Mouse (Mus musculus) neural tube, embryonic 13.5 days (tissue): ENCODE data around the gene Gm43552. TPM values are rescaled to one million over a fixed set of nuclear protein-coding genes. Genes with fewer than 3 reads are reported as not detected.
A peak's percentile ranks its signal among the peaks of the same experiment; 100 is the strongest.

Source experiments
- ATAC-seq: fragments of 200-750 bp; cut with Nextera tagmentation; 2 replicates; pipeline ENCODE4 v1.8.0; 2017; ENCODE audit warnings: low read depth, mild to moderate bottlenecking, moderate TSS enrichment, moderate library complexity
- H3K27ac ChIP-seq: fragments of 300-500 bp; sonication (generic); replicated peaks from 2 replicates; pipeline ENCODE4 v1.5.1; 2015; ENCODE audit warnings: moderate library complexity, mild to moderate bottlenecking, inconsistent platforms
- H3K27me3 ChIP-seq: fragments of 300-500 bp; sonication (generic); 2 replicates; pipeline ENCODE4 v1.6.1; 2015; ENCODE audit warnings: mild to moderate bottlenecking, inconsistent platforms
- H3K36me3 ChIP-seq: fragments of 300-500 bp; sonication (generic); 2 replicates; pipeline ENCODE4 v1.6.1; 2015; ENCODE audit warnings: mild to moderate bottlenecking, inconsistent platforms
- H3K4me1 ChIP-seq: fragments of 300-500 bp; sonication (generic); replicated peaks from 2 replicates; pipeline ENCODE4 v1.6.1; 2015; ENCODE audit warnings: inconsistent platforms
- H3K4me2 ChIP-seq: fragments of 300-500 bp; sonication (generic); 2 replicates; pipeline ENCODE4 v1.6.1; 2015; ENCODE audit warnings: inconsistent platforms, mild to moderate bottlenecking, moderate library complexity
- H3K4me3 ChIP-seq: fragments of 300-500 bp; sonication (generic); 2 replicates; pipeline ENCODE4 v1.5.1; 2015; ENCODE audit warnings: mild to moderate bottlenecking, inconsistent platforms
- H3K9ac ChIP-seq: fragments of 300-500 bp; sonication (generic); 2 replicates; pipeline ENCODE4 v1.6.1; 2015; ENCODE audit warnings: moderate library complexity, mild to moderate bottlenecking, inconsistent platforms
- H3K9me3 ChIP-seq: fragments of 300-500 bp; sonication (generic); 2 replicates; pipeline ENCODE4 v1.6.1; 2016; ENCODE audit warnings: inconsistent platforms
- WGBS: fragments of 180-500 bp; shearing (Covaris S2); methylation state at CpG from one replicate; pipeline ENCODE4 v1.1.7; 2015; 5-methylcytosine and 5-hydroxymethylcytosine counted together
- polyA plus RNA-seq: library from polyadenylated mRNA; unstranded; fragments of >200 nt; fragmentation: Nextera tagmentation; extraction: Ambion mirVana; gene quantifications from 2 replicates; pipeline ENCODE4 v1.2.1, GENCODE M21; 2015

The Gm43552 gene
- polyA plus RNA-seq, 1 experiment from 2014 or later = not detected

DNA sequence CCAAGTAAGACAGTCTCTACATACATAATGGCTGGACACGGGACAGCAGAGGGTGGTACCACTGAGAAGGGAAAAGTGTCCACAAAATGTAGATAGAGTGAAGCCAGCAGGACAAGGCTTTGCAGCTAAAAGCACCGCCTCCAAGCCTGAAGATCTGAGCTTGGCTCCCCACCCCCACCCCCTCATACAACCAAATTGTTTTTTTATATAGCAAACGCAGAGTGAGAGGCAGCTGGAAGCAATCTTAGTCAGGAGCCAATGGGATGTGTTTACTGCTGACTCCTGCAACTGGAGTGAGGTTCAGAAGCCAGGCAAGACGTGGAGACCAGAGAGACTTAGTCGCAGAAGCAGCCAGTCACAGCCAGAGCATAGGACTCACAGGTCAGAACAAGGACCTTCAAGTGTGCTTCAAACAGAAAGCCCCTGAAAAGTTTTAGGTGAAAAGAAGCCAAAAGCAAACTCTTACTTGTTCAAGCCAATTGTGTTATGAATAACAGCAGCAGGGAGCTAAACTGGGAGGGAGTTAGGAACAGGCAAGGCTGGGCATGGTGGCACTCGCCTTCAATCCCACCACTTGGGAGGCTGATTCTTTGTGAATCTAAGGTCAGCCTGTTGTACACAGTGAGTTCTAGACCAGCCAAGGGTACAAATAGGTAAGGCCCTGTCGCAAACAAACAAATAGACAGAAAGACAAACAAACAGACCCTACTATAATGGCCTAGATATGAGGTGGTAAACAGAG is 35.4 kb downstream of the Gm43552 start:
- ATAC-seq = no peak
- H3K4me2 ChIP-seq = no peak overlapping the region
- WGBS = 60% methylated on average over 7 of the region's 7 CpGs
- no peak overlapping the region for H3K4me3 ChIP-seq
- no peaks in the 10 kb centered on the region for H3K4me1 ChIP-seq
- peaks cover 30% of the 10 kb centered on the region for H3K36me3 ChIP-seq
- no peaks in the 10 kb centered on the region for H3K27me3 ChIP-seq
- no peaks in the 10 kb centered on the region for H3K9me3 ChIP-seq
- H3K27ac ChIP-seq = no peak overlapping the region
- H3K9ac ChIP-seq = no peak overlapping the region

DNA sequence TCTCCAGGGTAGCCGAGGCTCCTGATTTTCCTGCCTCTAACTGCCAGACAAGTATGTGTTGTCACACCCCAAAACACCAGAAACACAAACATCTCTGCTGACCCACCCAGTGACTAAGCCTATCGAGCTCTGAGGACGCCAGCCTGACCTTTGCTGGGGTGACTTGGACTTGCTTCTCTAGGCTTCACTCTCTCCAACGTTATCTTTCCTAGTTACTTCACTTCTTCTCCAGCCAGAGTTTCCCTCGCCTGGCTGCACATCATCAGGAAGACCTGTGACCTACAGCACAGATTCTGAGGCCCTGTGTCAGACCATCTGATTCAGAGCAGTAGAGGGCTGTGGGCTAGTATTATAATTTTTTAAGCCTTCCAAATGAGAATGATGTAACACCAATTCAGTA is 37.9 kb downstream of the Gm43552 start:
- 77% methylated on average over 5 of the region's 5 CpGs for WGBS
- no peaks in the 10 kb centered on the region for H3K27me3 ChIP-seq
- peaks cover 42% of the 10 kb centered on the region for H3K36me3 ChIP-seq
- no peaks in the 10 kb centered on the region for H3K9me3 ChIP-seq
- no peak for ATAC-seq
- H3K9ac ChIP-seq = no peak overlapping the region
- H3K4me2 ChIP-seq = no peak overlapping the region
- no peaks in the 10 kb centered on the region for H3K4me1 ChIP-seq
- no peak overlapping the region for H3K27ac ChIP-seq
- no peak overlapping the region for H3K4me3 ChIP-seq

DNA sequence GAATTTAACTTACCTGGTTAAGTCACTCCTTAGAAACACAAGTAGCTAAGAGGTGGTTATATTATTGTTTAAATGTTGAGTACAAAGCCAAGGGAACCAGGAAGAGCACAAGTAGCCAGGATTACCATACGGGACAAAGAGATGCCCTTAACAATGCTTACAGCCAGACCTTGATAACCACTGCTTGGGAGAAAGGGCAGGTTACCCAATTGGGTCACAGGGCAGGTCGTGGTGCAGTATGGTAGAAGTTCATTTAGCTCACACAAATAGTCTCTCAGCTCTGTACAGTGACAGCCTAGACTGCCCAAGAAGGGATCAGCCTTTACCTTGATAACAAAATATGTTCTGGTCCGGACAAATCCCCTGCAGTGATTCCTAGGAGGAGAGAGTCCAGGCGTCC is 43.7 kb downstream of the Gm43552 start:
- Histone ChIP-seq H3K4me3 (no peak overlapping the region), H3K27me3 (no peaks in the 10 kb centered on the region), H3K9ac (no peak overlapping the region), H3K36me3 (peaks cover 40% of the 10 kb centered on the region), H3K4me2 (no peak overlapping the region), H3K9me3 (no peaks in the 10 kb centered on the region), H3K4me1 (no peaks in the 10 kb centered on the region), H3K27ac (no peak overlapping the region)
- 83% methylated on average over 4 of the region's 4 CpGs for WGBS
- no peak for ATAC-seq

DNA sequence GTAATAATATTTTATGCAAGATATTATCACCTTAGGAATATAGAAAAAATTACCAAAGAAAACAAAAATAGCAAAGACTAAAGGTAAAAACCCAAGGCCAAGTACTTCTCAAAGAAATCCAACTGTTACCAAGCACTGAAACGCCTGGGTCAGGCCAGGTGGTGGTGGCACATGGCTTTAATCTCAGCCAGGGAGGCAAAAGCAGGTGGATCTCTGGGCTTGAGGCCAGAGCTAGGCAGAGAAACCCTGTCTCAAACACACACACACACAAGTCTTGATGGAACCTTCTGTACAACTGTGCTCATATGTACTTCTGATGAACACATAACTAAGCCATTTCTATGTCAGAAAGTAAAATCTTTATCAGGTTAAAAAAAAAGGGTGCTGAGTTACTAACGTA is 44.8 kb downstream of the Gm43552 start:
- H3K4me2 ChIP-seq = no peak overlapping the region
- H3K27ac ChIP-seq = no peak overlapping the region
- H3K27me3 ChIP-seq = no peaks in the 10 kb centered on the region
- H3K4me1 ChIP-seq = no peaks in the 10 kb centered on the region
- H3K4me3 ChIP-seq = no peak overlapping the region
- H3K36me3 ChIP-seq = peaks cover 43% of the 10 kb centered on the region
- no peak for ATAC-seq
- H3K9me3 ChIP-seq = no peaks in the 10 kb centered on the region
- no peak overlapping the region for H3K9ac ChIP-seq
- WGBS = 73% methylated on average over 2 of the region's 2 CpGs

DNA sequence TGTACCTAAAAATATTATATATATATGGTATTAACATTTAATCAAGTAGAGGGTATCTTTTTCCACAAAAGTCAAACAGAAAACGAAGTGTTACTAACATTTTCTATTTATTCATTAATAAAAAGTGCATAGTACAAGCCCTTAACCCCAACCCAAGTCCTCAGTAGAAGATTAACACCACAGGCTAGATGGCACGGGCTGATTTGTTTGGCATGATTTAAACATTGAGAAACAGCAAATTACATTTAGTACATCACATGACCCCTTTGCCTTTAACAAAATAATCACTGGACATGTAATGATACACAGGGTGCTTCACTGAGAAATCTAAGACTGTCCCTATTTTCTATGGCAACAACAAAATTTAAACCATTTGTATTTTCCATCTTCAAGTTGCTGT is 45.9 kb downstream of the Gm43552 start:
- peaks cover 35% of the 10 kb centered on the region for H3K36me3 ChIP-seq
- ATAC-seq = no peak
- no peak overlapping the region for H3K27ac ChIP-seq
- H3K4me3 ChIP-seq = no peak overlapping the region
- WGBS = 81% methylated on average over 2 of the region's 2 CpGs
- no peaks in the 10 kb centered on the region for H3K9me3 ChIP-seq
- no peak overlapping the region for H3K4me2 ChIP-seq
- no peak overlapping the region for H3K9ac ChIP-seq
- H3K27me3 ChIP-seq = no peaks in the 10 kb centered on the region
- H3K4me1 ChIP-seq = no peaks in the 10 kb centered on the region

DNA sequence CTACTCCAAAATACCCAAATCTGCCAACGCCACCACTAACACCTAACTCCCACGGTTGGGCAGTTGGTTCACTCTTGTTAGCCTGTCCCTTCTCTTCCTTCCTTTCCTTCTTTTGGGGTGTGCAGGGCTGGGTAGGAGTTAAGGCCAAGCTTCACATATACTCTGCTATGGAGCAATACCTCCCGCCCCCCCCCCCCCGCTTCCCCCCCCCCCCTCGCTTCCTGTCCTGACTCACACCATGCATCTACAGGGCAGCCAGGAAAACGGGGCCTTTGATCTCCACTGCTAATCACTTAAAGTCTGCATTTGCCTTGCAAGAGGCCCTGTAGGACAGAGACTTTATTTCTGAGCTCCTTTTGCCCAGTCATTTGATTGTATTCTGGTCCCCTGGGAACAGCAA is 47.7 kb downstream of the Gm43552 start:
- Histone ChIP-seq H3K27ac (no peak overlapping the region), H3K27me3 (no peaks in the 10 kb centered on the region), H3K4me3 (no peak overlapping the region), H3K36me3 (peaks cover 24% of the 10 kb centered on the region), H3K9ac (no peak overlapping the region), H3K9me3 (no peaks in the 10 kb centered on the region), H3K4me2 (no peak overlapping the region), H3K4me1 (no peaks in the 10 kb centered on the region)
- no peak for ATAC-seq
- 83% methylated on average over 2 of the region's 6 CpGs for WGBS

DNA sequence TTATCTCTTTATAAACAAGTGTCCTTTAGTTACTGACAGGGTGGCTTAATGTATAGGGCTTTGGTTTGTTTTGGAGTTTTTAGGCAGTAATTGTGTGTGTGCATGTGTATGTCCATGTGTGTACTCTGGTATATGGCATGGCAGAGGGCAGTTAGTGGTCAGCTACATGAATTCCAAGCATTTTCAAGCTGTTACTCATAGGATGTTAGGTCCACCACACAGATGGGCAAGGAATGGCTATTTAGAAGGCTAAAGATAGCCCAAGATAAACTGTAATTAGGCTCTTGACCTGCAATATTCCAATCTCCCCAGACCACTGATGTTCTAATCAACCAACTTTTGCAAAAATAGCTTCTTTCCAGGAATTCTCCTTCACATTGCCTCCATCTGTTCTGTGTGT is 54.6 kb downstream of the Gm43552 start:
- no peaks in the 10 kb centered on the region for H3K9me3 ChIP-seq
- H3K4me2 ChIP-seq = no peak overlapping the region
- H3K4me1 ChIP-seq = peaks cover 21% of the 10 kb centered on the region
- H3K9ac ChIP-seq = no peak overlapping the region
- H3K36me3 ChIP-seq = peaks cover 3% of the 10 kb centered on the region; the same call in 1 of the 2 replicates
- no peak overlapping the region for H3K27ac ChIP-seq
- H3K27me3 ChIP-seq = no peaks in the 10 kb centered on the region
- ATAC-seq = no peak
- no peak overlapping the region for H3K4me3 ChIP-seq

DNA sequence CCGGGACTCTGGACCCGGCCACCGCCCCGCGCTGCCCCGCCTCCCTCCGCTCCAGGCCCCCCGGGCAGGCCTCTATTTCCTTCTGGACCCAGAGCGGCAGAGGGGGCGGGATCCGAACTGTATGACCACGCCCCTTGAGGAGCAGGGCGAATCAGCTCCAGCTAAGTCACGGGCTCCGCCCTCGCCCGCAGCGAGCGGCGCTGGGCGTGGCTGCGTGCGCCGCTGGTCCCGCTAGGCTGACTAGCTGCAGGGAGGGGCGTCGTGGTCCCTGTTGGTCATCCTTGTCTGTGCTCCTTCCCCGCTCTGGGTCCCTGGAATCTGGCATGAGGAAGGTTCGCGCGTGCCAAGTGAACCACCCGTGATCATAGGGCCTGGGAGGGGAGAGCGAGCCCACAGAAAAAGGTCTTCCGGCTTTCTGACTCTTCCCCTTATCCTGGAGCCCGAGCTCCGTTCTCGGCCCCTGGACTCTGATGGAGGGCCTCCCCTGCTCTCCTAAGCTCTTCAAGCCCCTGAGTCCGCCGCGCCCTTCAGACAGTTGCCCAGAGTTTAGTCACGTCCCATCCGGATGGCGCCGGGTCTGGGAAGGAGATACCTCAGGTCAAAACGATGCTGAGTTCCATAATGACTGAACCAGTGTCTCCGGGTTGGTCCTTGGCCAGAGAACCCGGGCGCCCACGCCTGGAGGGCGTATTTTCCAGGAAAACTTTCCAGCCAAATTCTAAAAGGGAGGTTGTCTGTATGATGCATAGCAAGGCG is 56.6 kb downstream of the Gm43552 start, which contains the start of gene Ugdh:
Gene Ugdh, minus strand, starts transcription at position 144 of the 756 bp plus-strand sequence.
- H3K4me1 ChIP-seq = peaks cover 38% of the 10 kb centered on the region
- H3K9me3 ChIP-seq = no peaks in the 10 kb centered on the region
- H3K4me2 ChIP-seq = peak within 1 kb of the TSS; percentile 83
- H3K27me3 ChIP-seq = no peaks in the 10 kb centered on the region
- H3K9ac ChIP-seq = peak within 1 kb of the TSS; percentile 89
- peak; percentile 97 for ATAC-seq
- H3K27ac ChIP-seq = peak within 1 kb of the TSS; percentile 88
- H3K36me3 ChIP-seq = no peaks in the 10 kb centered on the region
- peak within 1 kb of the TSS; percentile 82 for H3K4me3 ChIP-seq
- WGBS = under 1% methylated on average over 51 of the region's 51 CpGs

DNA sequence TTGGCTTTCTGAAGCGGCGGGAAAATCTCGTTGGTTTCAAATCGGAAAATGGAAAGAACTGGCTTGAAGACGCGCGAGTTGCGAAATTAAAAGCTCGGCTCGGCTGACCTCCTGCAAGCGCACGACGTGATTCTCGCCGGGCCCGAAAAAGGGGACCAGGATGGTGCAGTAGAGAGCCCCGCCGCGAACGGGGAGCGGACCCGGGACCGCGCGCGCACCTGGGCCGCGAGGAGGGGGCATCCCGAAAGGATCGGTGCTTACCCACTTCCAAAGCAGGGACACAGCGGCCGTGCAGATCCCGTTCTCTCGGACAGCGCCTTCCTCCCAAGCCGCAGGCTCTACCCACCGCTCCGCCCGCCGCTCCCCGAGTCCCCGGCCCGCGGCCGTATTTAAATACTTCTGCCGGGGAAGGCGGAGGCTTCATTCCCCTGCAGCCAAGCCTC is 57.2 kb downstream of the Gm43552 start:
- Histone ChIP-seq H3K27ac (peak overlapping the region; percentile 88), H3K27me3 (no peaks in the 10 kb centered on the region), H3K4me2 (peak overlapping the region; percentile 83), H3K9me3 (no peaks in the 10 kb centered on the region), H3K4me3 (peak overlapping the region; percentile 82), H3K36me3 (no peaks in the 10 kb centered on the region), H3K4me1 (peaks cover 44% of the 10 kb centered on the region), H3K9ac (peak overlapping the region; percentile 89)
- WGBS = under 1% methylated on average over 46 of the region's 47 CpGs
- ATAC-seq = peak; percentile 80; the same call in 1 of the 2 replicates

DNA sequence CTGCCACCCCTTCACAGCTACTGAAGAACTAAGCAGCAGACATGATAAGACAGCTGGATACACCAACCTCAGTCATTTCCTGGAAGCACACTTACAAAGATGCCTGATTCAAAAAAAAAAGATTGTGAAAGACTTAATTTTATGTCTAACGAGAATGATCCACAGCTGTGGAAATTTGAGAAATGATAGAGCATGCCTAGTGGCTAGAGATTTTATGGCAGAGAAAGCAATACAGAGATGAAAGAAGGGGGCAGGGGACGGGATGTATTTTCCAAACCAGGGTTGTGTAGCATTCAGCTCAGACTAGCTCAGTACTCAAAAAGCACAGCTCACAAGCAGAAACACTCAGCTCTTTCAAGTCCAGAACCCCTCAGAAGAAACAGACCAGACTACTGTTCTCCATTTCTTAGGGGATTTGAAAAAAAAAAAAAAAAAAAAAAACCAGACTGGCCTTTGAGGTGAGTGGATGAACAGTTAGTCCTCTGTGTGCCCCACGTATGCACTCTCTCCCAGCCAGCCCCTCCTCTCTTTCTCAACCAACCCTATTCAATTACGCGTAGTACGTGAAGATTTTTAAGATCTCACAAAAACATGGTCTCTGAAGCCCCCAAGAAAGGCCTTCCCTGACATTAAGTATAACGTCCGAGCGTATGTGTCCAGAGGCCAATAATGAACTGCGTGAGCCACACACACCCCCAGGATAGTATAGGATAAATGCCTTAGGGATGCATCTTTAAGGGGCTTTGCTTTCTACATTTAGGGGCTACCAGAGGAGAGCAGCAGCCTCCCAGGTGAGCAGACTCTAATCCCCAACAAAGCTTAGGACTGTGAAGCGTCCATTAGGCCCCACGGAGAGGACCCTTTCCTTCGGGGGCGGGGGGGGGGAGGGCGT is 57.9 kb downstream of the Gm43552 start:
- peak; percentile 36 for ATAC-seq
- Histone ChIP-seq H3K27ac (peak overlapping the region; percentile 88), H3K9me3 (no peaks in the 10 kb centered on the region), H3K9ac (peak overlapping the region; percentile 89), H3K4me2 (peak overlapping the region; percentile 83), H3K4me3 (peak overlapping the region; percentile 82), H3K27me3 (no peaks in the 10 kb centered on the region), H3K4me1 (peaks cover 47% of the 10 kb centered on the region), H3K36me3 (no peaks in the 10 kb centered on the region)
- 3% methylated on average over 15 of the region's 15 CpGs for WGBS

DNA sequence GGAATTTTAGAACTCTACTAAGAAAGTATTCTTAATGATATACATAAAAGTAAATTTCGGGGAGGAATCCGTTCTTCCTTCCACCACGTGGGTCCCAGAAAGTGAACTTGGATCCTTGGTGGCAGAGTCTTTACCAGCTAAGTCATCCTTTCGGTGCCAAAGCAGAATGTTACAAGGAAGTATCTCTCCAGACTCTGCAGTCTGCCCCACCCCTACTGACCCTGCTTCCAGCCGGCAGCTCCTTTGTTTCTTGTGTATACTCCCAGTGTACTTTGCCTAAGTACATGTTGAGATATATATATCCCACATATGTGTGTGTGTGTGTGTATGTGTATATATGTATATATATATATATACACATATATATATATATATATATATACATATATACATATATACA is 63.2 kb downstream of the Gm43552 start:
- 92% methylated on average over 5 of the region's 5 CpGs for WGBS
- Histone ChIP-seq H3K27me3 (no peaks in the 10 kb centered on the region), H3K27ac (no peak overlapping the region), H3K36me3 (peaks cover 27% of the 10 kb centered on the region), H3K4me2 (no peak overlapping the region), H3K9me3 (no peaks in the 10 kb centered on the region), H3K4me1 (peaks cover 44% of the 10 kb centered on the region), H3K4me3 (no peak overlapping the region), H3K9ac (no peak overlapping the region)
- ATAC-seq = no peak

DNA sequence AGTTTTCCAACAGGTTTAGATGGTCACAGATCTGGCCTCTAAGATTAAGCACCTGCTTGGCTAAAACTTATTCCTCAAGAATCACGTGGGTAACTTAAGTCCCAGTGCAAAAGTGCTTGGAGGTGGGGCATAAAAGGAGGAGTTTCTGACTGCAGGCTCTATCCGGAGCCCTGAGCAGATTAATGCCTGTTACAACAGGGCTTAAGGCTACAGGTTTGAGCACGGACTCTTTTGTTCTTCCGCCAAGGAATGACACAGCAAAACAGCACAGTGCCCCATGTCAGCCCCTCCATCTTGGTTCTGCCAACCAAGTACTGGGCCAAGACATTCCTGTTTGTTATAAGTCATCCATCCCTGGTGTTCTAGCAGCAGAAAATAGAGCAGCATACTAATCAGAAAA is 64.3 kb downstream of the Gm43552 start:
- Histone ChIP-seq H3K9me3 (no peaks in the 10 kb centered on the region), H3K27ac (no peak overlapping the region), H3K4me3 (no peak overlapping the region), H3K4me2 (no peak overlapping the region), H3K4me1 (peaks cover 33% of the 10 kb centered on the region), H3K36me3 (peaks cover 38% of the 10 kb centered on the region), H3K9ac (no peak overlapping the region), H3K27me3 (no peaks in the 10 kb centered on the region)
- WGBS = 54% methylated on average over 4 of the region's 4 CpGs
- no peak for ATAC-seq
